Mouse (Mus musculus) lung, adult 18-20 months (tissue): Measurements from ENCODE around the gene Tmem104.

Experiments
- DNase-seq, 2 experiments: peaks; one replicate each; pipeline ENCODE4 v3.0.0; 2022; ENCODE audit warnings: mixed read lengths in 2 of 2

Gene Tmem104

GRCm38 (mm10) chr11:115187224-115187639 is at the start of gene Tmem104:
TSS of gene Tmem104 (plus strand) at chr11:115187487.
- DNase-seq: peak; percentile 99 to 100

- no peak for DNase-seq
These were observed 48.6 kb upstream of the Tmem104 start for GRCm38 (mm10) chr11:115138597-115139262.

- no peak for DNase-seq
These were observed 45.3 kb upstream of the Tmem104 start for GRCm38 (mm10) chr11:115141970-115142369.

DNA sequence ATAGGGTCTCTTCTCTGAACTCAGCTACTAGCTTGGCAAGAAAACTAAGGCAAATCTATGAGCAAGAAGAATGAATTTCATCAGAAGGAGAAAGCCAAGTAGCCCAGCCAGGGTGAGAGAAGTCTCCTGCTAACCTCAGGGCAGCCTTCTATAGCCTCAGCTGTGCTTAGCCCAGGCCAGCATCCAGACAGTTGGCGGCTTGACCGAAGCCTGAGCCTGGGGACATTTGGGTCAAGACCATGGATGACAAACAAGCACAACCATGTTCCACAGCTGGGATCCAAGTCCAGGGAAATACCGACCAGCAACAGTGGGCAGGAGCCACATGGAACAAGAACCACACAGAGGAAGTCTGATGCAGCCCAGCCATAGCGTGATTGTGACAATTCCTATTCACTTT is 39.5 kb upstream of the Tmem104 start:
- no peak for DNase-seq

- no peak for DNase-seq
These were observed 36.5 kb upstream of the Tmem104 start for GRCm38 (mm10) chr11:115150741-115151254.

DNA sequence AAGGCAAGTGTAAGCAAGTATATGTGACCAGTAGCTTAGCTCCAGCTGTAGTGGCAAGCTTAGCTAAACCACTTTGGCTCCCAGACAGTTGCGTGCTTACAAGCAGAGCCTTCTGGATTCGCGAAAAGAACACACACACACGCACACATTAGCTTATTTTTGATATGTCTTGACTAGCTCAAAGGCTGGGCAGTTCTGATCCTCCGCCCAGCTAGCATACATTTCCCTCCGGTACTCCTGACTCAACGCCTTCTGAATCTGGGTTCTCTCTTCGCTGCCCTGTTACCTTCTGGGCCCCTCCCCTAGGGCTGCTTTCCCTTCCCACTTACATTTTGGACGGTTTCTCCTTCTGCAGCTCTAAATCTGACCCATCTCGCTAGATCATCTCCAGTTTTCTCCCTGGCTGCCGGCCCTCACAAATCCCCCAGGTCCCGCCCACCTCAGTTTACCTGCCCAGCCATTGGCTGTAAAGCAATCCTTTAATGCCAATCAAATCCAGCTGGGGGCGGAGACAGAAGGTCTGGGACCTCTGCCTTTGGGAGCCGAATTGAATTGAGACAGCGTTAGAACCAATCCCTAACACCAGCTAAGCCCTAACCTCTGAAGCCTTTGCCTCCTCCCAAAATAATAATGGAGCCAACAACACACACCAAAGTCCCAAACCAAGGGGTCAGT is 35.4 kb upstream of the Tmem104 start:
- peak; percentile 64 to 65 for DNase-seq

DNA sequence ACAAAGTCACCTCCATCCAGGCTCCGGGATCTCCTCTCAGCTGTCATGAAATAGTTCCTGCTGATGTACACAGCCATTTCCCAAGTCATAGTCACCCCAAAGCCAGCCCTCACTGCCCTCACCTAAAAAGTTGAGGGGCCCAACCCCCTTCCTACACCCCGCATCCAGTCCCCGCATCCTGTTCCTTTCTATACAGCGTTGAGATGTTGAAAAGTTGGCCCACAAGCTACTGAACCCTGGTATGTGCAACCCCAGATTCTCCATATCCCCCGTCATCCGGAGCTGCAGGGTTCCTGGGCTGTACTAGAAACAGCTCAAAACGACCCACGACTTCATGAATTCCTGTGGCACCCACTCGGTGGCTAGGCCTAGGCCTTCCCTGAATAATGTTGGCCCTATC is 34.2 kb upstream of the Tmem104 start:
- DNase-seq: no peak

GRCm38 (mm10) chr11:115153699-115154292 is 33.5 kb upstream of the Tmem104 start:
- peak; percentile 82 to 85 for DNase-seq

DNA sequence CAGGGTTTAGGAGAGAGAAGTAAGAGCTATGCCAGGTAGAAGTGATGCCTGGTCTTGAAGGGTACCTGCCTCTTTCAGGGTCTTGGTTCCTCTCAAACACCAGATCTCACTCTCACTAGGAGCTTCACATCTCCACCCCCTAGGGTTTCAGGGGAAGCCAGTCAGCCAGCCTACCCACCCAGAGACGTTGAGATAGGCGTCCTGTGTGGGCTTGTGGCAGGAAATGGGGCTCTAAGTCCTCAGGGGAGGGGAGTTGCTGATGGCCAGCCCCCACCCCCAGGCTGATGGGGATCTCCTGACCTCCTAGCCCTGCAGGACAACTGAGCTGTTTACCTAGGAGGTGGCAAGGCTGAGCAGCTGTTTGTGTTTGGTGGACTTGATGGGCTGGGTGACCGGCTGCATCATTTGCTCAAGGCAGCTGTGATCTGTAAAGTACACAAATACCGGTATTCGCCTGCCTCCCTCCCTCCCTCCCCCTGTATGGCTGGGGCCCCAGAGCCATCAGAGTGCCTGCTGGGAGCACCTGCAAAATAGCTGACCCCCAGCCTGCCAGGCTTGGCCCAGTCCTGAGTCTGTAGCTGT is 32.1 kb upstream of the Tmem104 start:
- no peak for DNase-seq

GRCm38 (mm10) chr11:115157933-115158719 is 29.2 kb upstream of the Tmem104 start:
- no peak for DNase-seq

GRCm38 (mm10) chr11:115160016-115160797 is 27.1 kb upstream of the Tmem104 start:
- peak; percentile 90 to 94 for DNase-seq

- peak; percentile 73 to 80 for DNase-seq
These were observed 26.3 kb upstream of the Tmem104 start for GRCm38 (mm10) chr11:115160883-115161577.

DNA sequence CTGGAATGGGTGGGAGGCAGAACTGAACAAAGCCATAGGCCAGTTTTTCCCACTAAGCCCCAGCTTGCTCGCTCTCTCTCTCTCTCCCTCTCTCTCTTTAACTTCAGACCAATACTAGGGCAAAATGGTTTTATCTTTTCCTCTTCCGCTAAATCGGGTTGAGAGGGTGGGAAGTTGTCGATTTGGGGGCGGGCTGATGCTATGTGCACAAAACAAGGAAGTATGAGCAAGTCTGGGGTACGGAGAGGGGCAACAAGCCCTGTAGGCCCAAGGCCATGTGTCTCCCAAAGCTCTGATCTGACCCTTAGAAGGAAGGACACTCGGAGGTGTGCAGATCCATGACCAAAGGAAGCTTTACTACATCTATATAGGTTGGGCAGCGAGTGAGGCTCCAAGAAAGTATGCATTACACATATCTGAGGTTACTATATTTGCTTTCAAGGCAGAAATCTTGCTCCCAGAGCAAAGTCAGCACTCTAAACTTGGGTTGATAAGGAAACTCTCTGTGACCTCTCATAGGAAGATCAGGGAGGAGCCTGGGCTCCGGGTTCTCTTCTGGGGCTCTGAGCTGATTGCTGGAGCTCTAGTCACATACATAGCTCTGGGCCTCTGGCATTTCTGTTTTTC is 25.6 kb upstream of the Tmem104 start:
- no peak for DNase-seq

DNA sequence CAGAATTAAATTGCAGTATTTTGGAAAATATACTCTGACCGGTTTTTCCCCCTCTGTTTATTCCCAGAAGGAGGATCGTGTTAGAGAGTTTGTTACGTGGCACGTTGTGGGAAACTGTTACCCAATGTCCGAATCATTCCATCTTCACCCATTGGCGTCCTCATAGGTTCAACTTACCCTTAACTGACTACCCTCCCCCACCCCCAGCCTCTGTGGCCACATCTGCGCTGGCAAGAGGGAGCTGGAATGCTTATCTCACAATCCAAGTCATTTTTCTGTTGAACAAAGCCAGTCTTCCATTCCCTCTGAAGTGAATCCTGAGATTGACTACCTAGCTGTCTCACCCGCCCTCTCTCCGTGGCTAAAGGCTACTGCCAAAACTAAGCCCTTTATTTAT is 25.1 kb upstream of the Tmem104 start:
- DNase-seq: no peak

- peak; percentile 99 for DNase-seq
These were observed 24.3 kb upstream of the Tmem104 start, which contains the start of gene Slc9a3r1 for GRCm38 (mm10) chr11:115162832-115163480. TSS of gene Slc9a3r1 (plus strand) at chr11:115163341.

- no peak for DNase-seq
These were observed 23.6 kb upstream of the Tmem104 start for GRCm38 (mm10) chr11:115163568-115164150.

DNA sequence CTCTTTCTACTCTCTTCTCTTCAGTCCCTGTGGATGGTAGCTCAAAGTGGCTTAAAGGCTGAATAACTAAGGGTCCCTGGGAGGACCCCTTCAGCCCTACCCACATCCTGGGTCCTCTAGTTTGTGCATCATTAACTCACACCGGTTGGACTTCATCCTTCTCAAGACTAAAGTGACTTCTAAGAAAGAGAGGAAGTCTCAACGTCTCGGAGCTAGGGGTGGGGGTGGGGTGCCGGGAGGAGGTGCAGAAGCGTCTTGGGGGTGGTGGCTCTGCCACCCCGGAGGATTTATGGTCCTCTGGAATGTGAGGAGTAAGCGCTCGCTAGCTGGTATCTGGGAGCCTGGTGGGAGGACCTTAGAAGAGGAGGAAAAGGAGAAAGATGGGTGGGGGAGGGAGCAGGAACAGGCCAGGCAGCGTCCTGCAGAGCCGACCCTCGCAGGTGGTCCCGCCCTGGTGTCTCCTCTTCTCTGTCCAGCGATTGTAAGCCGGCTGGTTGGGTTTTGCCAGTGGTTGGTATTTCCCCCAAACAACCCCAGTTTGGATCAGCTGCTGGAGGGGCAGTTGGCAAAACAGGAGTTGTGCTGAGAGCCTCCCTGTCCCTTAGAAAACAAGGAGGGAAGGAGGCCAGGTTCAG is 22.8 kb upstream of the Tmem104 start:
- no peak for DNase-seq

DNA sequence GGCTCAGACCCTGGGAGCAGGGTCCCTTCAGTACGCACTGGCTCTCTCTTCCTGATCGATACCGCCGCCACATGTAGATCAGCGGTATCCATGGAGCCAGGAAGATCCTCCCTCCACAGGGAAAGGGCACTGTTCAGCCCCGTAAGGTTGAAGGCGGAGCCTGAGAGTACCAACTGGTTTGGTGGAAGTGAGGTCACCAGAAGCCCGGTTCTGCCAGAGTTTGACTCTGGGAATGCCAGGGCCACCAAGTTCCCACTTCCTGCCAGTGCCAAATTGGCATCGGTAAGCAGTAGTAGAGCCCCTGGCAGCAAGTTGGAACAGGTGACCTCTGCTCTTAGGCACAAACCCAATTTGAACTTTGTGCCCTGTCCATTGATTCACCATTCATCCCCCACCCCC is 22.3 kb upstream of the Tmem104 start:
- peak; percentile 76 to 87 for DNase-seq

DNA sequence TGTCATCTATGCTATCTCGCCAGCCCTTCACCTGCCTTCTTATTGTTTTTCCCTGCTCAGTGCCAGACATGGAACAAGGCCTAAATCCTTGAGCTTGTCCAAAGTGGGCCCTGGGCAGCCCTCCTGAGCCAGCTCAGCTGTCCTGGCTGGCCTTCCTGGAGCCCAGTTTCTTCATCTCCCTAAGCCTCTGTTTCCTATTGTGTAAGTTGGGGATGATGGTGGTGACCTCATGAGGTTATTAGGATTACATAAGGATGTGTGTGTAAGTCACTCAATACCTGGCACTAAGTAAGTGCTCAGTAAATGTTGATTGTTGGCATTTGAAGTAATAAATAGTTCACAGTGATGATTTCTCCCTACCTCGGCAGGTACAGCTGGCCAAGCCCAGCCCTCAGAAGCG is 20.5 kb upstream of the Tmem104 start:
- DNase-seq: no peak
